Mouse (Mus musculus): ENCODE measurements around the gene Gm27179. TPM values are rescaled to one million over a fixed set of nuclear protein-coding genes. Genes with fewer than 3 reads are reported as not detected.
"Not testable (repeated sequence)": the region's sequence is repeated elsewhere in the genome, so short reads cannot be mapped to it uniquely, and the experiment has no call there.

The Gm27179 gene
- total RNA-seq, 1 experiment from 2014 or later, result not detected

GRCm38 (mm10) chr14:69473322-69473721 is 39.0 kb downstream of the Gm27179 start:
- DNase-seq, result not testable (repeated sequence)

GRCm38 (mm10) chr14:69470122-69470708 is 42.1 kb downstream of the Gm27179 start:
- not testable (repeated sequence) for DNase-seq

- DNase-seq, result not testable (repeated sequence)
These were observed 44.6 kb downstream of the Gm27179 start for GRCm38 (mm10) chr14:69467612-69468366.

GRCm38 (mm10) chr14:69464465-69464864 is 47.9 kb downstream of the Gm27179 start:
- DNase-seq, result not testable (repeated sequence)

Other genes starting within 250 kb of the Gm27179 start
- not detected in 2 replicates for gene Synb, start 218.2 kb downstream of the Gm27179 start, total RNA-seq (2021)
- 7.6 and 8.2 TPM in 2 replicates for gene Gm16867, start 9.2 kb downstream of the Gm27179 start, total RNA-seq (2021)
- 75.7 and 81.4 TPM in 2 replicates for gene Entpd4b, start 42.9 kb upstream of the Gm27179 start, total RNA-seq (2021)

Measured in adrenal gland, postnatal 14 days (tissue).